Mouse (Mus musculus) MN1 (cell line): ENCODE measurements around the gene Skil.
"Not testable (repeated sequence)": the region's sequence is repeated elsewhere in the genome, so short reads cannot be mapped to it uniquely, and the experiment has no call there.

Source experiments
- DNase-seq: peaks from one replicate; pipeline ENCODE4 v3.0.0-alpha.2; 2016; ENCODE audit warnings: low spot score

Skil gene

GRCm38 (mm10) chr3:31129766-31130165 is 34.9 kb downstream of the Skil start:
- no peak for DNase-seq

- DNase-seq, result no peak
Measured at GRCm38 (mm10) chr3:31133664-31134063, 38.8 kb downstream of the Skil start.

GRCm38 (mm10) chr3:31134246-31134645 is 39.4 kb downstream of the Skil start:
- no peak for DNase-seq

- DNase-seq, result no peak
Measured at GRCm38 (mm10) chr3:31134696-31135095, 39.8 kb downstream of the Skil start.

GRCm38 (mm10) chr3:31136591-31136990 is 41.7 kb downstream of the Skil start:
- DNase-seq, result not testable (repeated sequence)

- peak; percentile 87 for DNase-seq
Measured at GRCm38 (mm10) chr3:31138454-31139424, 43.9 kb downstream of the Skil start.

- DNase-seq, result no peak
Measured at GRCm38 (mm10) chr3:31141621-31142020, 46.8 kb downstream of the Skil start.

- not testable (repeated sequence) for DNase-seq
Measured at GRCm38 (mm10) chr3:31145222-31145621, 50.4 kb downstream of the Skil start.

- DNase-seq, result peak; percentile 92
Measured at GRCm38 (mm10) chr3:31145641-31146290, 50.9 kb downstream of the Skil start.

- DNase-seq, result no peak
Measured at GRCm38 (mm10) chr3:31148595-31148994, 53.7 kb downstream of the Skil start.

GRCm38 (mm10) chr3:31149706-31150105 is 54.8 kb downstream of the Skil start, which contains the start of gene Cldn11:
Gene Cldn11 (plus strand): TSS chr3:31149920.
- no peak for DNase-seq

- DNase-seq, result no peak
Measured at GRCm38 (mm10) chr3:31152108-31152507, 57.2 kb downstream of the Skil start.

GRCm38 (mm10) chr3:31156126-31156525 is 61.3 kb downstream of the Skil start:
- DNase-seq, result no peak

GRCm38 (mm10) chr3:31157776-31158175 is 62.9 kb downstream of the Skil start:
- DNase-seq, result no peak

GRCm38 (mm10) chr3:31160046-31160445 is 65.2 kb downstream of the Skil start:
- DNase-seq, result no peak

GRCm38 (mm10) chr3:31161336-31161735 is 66.5 kb downstream of the Skil start:
- no peak for DNase-seq

GRCm38 (mm10) chr3:31162860-31163259 is 68.0 kb downstream of the Skil start:
- no peak for DNase-seq

GRCm38 (mm10) chr3:31165803-31166202 is 70.9 kb downstream of the Skil start:
- DNase-seq, result no peak

GRCm38 (mm10) chr3:31166365-31166871 is 71.6 kb downstream of the Skil start:
- DNase-seq, result no peak
